Mouse (Mus musculus): ENCODE data around the gene Ptprk.

Ptprk gene

DNA sequence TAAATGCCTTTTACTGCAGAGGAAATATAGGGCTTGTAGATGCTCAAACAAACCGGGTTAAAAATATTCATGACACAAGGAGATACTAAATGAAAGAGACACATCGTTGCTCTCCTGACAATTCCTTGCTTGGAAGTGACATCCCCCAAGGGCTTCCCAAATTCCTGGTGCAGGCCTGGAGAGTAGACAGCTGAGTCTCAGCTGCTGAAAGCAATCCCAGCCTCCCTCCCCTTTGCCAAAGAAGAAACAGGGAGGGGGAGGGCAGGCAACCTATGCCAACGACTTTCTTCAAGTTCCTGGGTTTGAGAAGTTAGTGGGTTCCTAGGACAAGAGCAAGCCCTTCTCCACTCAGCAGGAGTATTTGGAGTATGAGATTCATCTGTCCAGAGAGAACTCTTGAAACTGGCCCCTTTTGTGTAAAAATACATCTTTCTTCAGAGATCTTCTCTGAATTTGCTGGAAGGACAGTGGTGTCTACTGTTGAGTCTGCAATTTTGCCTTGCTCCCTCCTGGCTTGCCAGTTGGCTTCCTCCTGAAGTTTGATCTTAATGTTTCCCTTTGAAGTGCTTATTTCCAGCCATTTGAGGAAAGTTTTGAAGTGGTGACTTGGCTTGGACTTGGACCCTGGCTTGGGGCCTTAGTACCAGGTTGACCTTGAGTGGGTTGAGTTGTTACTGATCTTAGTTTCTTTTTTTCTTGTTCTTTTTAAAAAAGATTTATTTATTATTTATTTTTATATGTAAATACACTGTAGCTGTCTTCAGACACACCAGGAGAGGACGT, 111.6 kb downstream of the Ptprk start:
- no peak for DNase-seq (ENCODE audit: low spot score)

DNA sequence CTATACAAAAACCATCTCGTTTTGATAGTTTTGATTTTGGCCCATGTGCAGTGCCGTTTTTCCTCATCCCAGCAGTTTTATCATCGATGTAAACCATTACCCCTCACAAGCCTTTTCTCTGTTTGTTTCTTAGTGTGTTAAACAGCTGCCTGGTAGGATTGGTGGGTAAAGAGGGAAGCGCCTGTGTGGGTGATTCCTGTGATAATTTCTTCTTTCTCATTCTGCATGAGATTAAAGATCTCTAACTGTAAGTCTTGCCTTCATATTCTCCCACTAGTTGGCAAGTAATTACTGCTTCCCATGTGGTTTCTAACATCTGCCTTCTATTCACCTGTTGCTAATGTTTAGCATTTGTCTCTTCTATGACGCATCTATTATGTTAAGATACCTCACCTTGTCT, 116.8 kb downstream of the Ptprk start:
- DNase-seq (ENCODE audit: low spot score), result no peak

DNA sequence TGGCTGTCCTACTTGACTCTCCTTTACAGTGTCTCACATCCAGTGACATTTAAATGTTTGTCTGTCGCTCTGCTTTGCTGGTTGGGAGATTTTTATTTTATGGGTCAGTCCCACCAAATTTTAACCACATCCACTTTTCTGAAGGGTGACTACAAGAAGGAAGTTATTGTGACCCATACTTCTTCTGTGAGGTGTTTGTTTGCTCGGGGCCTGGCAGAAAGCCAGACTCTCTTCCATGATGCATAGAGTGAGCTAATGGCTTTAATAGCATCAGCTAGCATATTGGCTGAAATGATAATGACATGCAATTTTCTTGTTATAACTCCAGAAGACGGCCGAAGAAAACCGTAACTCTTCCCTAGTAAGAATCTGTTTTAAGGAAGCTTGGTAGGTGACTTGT, 119.0 kb downstream of the Ptprk start:
- no peak for DNase-seq (ENCODE audit: low spot score)

DNA sequence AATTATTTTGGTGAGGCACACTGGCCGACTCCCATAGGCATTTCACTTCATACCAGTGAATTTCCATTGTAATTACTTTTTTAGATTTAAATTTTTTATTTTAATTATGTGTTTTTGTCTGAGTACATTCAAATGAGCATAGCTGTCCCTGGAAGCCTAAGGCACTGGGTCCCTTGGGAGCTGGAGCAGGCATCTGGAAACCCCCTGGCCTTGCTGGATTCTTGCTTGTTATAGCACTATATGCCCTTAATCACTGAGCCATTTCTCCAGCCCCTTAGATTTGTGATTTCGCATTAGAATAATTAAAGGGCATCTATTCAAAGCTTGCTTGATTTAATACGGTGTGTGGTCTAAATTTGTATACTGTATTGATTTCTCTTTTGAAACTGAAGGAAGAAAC, 126.0 kb downstream of the Ptprk start:
- DNase-seq (ENCODE audit: low spot score), result no peak

DNA sequence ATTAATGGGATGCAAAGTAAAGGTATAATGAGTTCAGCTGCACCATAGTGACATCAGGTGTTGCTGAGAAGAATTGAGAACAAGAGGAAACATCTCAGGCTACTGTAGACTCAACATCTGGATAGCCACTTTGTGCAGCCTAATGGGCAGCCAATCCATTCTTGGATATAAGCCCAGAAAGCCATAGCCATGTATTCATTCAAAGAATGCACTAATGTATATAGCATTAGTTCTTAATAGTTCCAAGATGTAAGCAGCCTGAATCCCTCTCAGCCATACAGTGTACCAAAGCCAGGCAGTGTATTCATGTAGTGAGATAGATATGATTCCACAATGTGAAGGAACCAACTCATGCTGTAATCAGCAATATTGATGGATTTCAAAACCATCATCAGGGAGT, 134.8 kb downstream of the Ptprk start:
- DNase-seq (ENCODE audit: low spot score), result no peak

DNA sequence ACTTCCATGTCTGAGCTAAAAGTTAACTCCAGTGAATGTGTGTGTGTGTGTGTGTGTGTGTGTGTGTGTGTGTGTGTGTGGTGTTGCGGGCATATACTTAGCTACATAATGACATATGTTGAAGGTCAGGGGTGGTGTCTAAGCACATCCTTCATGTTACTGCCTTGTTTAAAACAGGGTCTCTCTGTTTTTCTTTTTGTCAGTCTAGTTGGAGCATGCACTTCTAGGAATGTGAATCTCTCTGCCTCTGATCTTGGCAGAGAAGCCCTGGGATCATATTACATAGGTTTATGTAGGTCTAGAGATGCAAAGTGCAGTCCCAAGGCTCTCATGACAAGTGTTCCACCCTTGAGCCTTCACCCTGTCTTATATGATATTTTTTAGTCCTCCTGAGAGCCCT, 137.5 kb downstream of the Ptprk start:
- DNase-seq (ENCODE audit: low spot score), result no peak

DNA sequence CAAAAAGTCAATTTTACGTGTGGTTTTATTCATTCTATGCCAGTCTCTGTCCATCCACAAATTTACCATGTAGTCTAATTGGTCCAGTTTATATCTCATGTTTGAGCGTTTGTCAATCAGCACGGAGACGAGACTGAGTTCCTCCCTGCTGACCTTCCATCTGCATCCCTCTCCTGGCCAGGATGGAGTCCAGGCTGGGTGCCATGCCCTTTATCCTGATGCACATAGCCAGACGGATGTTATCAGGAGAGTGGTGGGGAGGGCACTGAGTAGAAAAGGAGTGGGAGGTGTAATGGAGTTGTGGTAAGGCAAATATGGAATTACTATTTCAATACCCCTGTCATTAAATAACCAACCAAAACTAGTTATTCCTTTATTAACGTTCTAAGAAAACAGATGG, 140.5 kb downstream of the Ptprk start:
- no peak for DNase-seq (ENCODE audit: low spot score)

DNA sequence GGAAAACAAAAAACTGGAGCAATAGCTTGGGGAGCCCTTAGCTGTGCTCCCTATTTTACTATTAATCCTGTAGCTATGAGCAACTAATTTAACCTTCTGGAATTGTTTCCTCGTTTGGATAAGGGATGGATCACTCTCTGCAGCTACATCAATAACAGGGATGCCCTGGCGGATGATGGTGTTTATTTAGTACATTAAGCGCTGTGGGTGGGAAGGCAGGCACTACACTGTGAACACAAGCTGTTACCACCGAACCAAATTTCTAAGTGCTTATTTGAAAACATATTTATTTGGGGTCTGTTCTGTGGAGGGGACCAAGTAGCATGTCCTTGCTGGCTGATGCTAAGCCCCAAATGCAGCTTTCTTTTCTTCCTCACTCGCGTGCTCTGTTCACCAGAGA, 149.0 kb downstream of the Ptprk start:
- no peak for DNase-seq (ENCODE audit: low spot score)

DNA sequence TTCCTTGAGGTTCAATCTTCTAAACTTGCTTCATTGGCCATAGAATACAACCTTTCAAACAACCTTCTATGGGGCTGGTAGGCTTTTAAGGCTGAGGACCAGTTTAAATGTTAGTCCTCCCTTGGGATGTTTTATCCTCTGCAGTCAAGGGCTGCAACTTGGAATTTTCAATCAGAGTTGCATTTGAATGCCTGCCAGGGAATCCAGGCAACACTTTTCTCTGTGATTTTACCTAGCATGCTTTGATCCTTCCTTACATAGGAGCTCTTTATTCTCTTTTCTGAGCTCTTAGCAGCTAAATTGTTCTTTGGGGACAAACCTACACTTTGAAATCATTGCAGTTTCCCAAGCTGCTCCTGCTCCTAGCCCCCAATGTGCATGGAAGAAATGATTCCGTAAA, 149.8 kb downstream of the Ptprk start:
- DNase-seq (ENCODE audit: low spot score), result no peak

DNA sequence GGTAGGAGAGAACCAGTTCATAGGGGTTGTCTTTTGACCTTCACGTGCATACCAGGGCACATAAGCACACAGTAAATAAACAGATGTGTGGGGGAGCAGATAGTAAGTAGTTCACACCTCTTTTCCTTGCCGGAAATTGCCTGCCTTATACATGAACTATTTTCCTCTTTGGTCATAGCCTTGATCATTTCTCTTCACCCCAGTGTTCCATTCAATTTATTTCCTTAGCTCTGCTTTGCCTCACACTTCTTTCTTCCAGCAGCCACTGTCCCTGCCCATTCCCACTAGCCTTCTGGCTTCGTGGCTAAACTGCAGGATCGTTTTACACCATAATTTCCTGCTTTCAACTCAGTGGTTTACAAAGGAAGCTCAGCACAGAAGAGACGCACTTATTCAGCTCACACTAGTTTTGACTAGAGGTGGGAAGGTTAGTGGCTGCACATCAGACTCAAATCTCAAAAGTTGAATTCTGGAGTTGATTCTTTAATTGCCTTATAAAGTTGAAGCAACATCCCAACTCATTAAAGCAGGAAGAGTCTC, 151.0 kb downstream of the Ptprk start:
- no peak for DNase-seq (ENCODE audit: low spot score)

DNA sequence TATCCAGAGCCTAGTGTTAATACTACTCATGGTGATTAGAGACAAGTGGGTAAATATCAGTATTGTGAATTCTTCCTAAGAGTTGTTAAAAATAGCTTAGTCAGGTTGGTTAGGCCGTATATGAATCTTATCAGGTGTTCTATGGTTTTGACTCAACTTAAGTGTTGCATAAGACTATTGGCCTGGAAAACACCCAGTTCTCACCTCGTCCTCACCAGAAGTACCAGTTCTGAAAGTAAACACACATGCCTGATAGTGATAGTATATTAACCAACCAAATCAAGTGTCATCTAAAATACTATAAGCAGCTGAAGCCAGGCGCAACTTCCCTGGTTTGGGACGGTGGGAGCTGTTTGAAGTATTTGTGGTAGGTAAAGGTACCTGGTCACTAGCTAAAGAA, 153.1 kb downstream of the Ptprk start:
- DNase-seq (ENCODE audit: low spot score), result no peak

DNA sequence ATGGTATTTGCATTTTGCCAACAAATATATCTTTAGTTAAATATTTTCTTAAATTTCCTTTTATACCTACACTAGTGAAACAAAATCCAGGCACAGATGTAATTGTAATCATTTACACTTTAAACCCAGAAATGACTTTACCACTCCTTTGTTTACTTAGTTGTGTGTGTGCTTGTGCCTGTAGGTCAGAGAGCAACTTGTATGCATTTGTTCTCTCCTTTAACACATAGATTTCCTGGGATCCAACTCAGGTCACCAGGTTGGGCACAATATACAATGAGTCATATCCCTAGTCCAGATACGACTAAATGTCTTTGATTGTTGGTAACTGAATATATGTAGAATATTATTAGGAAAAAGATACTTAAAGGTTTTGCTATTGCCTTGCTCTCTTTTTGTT, 153.6 kb downstream of the Ptprk start:
- no peak for DNase-seq (ENCODE audit: low spot score)

DNA sequence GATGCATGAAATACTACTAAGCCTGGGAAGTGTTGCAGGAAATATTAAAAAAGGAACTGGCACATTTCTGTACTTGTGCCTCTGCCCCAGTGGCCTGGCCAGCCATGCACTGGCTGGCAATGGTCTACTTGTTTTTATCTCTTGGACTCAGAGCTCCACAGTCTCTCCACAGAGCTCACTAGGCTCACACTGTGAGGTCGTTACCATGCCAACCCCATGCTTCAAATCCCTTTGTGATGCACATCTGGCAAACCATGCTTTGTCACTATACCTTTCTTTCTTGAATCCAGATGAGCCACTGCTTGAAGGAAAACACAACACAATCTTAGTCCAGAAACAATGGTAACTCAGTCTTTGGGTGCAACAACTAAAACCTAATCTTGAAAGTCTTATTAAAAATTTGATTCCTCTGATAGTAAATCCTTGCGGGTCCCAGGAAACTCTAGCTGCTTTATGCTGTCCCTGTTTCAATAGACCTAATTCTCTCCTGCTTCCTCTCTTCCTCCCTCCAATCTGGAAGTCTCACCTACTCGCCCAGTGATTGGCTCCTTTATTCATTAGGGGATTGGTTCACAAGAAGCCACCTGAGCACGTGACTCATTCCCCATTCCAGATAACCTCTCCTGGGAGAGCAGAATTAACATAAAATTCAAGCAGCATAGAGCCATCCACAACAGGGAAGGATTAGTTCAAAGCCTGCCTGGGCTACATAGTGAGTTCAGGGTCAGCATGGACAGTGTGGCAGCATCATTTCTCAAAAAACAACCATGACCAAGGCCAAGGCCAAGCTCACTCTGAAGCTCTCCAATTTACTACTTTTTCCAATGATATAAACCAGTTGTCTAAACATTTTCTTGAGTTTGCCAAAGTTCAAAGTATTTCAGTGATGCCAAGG, 157.9 kb downstream of the Ptprk start:
- no peak for DNase-seq (ENCODE audit: low spot score)

DNA sequence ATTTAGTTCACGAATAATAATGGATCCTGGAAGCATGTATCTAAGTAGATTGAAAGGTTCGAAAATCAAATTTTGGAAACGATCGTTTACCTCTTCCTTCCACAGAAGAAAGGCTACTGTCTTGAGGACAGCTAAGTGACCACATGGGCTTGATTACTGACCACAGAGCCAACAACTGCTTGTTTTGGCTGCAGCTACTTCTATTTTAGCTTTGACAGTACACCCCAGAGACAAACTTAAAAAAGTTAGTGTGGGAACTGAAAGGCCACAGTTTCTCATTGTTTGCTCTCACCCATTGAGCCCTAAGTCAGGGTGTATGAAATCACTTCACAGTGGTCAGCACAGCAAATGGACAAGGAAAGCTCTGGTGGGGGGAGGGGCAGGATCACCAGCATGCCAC, 174.4 kb downstream of the Ptprk start:
- DNase-seq (ENCODE audit: low spot score), result no peak

DNA sequence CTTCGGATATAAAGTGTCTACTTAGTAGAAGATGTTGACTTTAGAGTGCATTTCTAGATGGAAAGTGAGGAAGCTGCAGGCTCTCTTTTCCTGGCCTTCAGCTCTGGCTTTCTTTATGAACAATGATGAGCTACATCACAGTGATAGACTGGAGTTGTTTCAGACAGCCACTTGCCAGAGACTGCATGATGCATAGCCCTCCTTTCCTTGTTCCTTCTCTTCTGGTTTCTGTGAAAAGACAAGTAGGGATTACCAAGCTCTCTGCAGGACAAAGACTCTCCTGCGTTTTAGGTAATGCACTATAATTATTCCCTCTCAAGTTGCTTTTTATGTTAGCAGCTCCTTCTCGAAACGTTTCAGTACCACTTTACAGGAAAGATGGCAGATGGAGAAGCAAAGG, 176.8 kb downstream of the Ptprk start:
- DNase-seq (ENCODE audit: low spot score), result no peak

DNA sequence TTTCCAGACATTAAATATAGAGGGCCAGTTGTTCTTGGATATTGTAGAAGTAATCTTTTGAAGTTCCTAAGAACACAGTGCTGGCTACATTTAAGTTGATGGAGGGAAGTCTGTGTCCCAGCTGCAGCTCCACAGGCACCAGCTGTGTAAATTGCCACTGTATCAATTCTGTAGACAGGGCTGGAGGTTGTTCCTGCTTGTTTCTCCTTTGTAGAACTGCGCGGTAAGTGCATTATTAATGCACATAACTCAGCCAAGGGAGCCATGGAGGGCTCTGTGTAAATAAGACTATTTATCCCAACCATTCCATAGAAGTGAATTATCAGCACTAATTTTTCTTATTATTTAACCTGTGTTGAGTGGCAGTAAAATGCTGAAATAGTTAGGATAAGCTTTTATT, 186.0 kb downstream of the Ptprk start:
- DNase-seq (ENCODE audit: low spot score), result no peak

DNA sequence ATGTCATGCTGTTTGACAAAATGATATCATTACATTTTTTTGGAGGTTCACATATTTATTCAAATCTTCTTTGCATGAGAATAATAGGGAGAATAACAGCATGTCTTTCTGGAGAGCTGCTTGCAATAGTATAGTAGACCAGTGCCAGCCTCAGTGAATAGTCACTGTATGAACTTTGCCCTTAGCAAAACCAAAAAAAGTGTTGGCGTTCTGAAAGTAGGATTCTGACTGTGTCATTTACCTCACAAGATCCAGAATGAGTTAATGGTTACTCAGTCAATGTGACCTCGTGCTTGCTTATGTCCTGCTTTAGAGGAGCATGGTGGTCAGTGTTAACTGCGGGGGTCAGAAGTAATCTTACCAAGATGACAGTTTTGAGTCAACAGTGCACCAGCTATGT, 187.5 kb downstream of the Ptprk start:
- no peak for DNase-seq (ENCODE audit: low spot score)

DNA sequence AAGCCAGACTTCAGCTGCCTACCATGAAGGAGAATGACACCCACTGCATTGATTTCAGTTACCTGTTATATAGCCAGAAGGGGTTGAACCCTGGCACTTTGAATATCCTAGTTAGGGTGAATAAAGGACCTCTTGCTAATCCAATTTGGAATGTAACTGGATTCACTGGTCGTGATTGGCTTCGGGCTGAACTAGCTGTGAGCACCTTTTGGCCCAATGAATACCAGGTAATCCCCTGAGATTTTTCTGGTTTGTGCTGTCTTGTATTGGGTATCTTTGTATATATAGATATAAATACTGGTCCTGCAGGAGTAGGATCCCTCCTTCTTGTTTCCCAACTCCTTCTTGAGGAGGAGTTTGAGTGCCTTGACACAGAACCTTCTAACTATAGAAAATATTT, 188.9 kb downstream of the Ptprk start:
- DNase-seq (ENCODE audit: low spot score), result no peak

DNA sequence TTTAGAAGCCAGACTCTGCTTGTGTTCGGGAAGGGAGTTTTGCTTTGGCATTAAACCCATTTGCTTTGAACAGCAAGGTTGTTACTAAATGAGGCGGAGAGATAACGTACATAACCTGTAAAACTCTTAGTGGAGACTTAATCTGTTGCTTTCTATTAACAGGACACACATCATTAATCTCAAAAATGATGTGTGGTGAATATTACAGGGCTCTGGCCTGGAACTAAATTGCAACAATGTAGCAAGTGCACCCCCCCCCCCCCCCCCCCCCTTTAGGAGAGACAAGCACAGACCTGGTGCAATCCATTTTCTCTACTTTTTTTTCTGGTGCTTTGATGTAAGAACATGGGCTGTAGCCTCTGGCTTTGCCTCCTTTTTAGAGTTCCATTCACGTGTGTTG, 195.7 kb downstream of the Ptprk start:
- no peak for DNase-seq (ENCODE audit: low spot score)

DNA sequence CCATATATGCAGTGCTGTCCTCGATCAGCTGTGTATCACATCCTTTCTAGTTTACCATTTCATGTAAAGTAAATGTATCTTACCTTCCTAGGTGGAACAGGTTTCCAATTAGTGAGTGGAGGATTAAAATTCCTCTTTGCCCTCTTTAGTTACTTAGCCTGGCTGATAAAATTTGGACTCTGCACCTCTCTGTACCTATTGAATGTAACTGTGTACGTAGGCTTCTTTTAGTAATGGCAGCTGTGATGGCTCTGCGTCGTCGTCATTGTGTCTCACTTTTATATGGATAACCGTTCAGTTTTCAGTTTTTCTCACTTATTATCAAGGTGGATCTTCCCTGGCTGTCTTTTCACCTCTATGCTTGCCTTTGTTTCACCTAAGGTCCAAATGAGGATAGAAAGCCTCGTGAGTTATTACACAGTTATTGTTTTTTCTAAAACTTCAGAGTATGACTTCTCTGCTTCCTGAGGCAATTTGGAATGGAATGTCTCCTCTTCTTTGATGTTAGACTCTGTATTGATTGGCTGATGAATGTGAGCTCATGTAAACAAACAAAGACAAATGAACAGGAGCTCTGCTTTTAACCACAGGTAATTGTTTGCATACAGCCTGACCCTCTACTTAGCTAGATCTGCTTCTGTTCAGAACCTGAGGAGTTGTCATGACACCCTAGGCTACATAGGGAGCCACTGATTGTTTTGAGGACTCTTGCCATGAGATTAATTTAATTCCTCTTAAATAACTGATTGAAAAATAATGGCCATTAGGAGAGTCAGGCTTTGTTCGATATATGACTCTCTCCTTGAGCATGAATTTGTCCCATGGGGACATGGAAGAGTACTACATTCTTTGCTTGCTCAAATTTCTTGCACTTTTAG, 197.3 kb downstream of the Ptprk start:
- no peak for DNase-seq (ENCODE audit: low spot score)

DNA sequence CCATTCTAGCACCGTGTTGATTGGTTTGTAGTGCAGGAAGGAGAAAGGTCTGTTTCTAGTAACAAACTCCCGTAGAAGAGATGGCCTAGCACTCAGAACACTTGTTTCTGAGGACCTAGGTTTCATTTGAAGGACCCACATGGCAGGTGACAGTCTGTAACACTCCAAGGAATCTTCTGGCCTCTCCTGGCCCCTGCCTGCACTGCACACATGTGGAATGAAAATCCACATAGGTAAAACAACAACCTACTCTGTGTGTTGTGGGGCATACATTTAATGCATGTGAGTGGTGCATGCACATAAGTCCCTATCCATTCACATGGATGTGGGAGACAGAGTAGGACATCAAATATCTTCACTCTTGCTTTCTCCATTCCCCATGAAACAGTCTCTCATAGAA, 204.1 kb downstream of the Ptprk start:
- no peak for DNase-seq (ENCODE audit: low spot score)

DNA sequence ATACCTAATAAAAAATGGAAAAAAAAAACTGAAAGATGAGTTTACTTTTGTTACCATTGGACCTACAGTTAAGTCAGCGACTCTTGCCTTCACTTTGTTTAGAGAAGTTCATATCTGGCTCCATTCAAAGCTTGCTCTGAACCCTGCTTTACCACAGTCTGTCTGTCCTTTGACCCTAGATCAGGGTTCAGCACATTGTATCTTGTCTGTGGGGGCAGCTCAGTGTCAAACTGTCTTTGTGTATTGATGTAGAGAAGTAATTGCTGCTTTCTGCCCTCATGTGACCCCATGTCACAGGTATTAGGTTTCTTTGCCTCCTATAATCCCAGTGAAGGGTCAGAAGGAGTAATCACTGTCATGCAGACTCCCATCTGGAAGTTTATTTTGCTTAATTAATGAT, 222.9 kb downstream of the Ptprk start:
- DNase-seq (ENCODE audit: low spot score), result no peak
